Mouse (Mus musculus): Measurements from ENCODE around the gene Acsm2. TPM values are rescaled to one million over a fixed set of nuclear protein-coding genes. Genes with fewer than 3 reads are reported as not detected.

Gene Acsm2
- polyA plus RNA-seq, 1 experiment from 2014 or later = not detected

DNA sequence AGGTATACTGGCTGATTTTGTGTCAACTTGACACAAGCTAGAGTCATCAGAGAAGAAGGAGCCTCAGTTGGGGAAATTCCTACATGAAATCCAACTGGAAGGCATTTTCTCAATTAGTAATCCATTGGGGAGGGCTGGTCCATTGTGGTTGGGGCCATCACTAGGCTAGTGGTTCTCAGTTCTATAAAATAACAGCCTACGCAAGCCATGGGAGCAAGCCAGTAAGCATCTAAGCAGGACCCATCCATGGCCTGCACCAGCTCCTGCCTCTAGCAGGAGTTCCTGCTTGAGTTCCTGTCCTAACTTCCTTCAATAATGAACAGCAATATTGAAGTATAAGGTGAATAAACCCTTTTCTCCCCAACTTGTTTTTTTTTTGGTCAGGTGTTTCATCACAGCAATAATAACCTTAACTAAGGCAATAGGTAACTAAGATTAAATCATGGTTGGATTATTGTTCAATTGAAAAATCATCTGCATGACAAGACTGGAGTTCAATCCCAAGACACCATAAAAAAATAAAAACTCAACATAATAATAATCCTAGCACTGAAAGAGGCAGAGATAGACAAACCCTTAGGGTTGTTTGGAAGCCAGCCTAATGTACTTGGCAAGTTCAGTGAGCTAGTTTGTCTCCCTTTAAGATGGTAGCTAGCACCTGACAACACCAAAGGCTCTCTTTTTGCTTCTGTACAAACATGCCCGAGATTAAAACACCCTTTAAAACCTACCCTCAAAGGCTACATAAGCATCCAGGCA, 47.2 kb downstream of the Acsm2 start:
- Histone ChIP-seq H3K9ac (replicated peaks; ENCODE audit: low read depth, low read length) (no peak overlapping the region), H3K4me1 (ENCODE audit: control insufficient read depth, insufficient read depth, low read length) (no peaks in the 10 kb centered on the region), H3K27me3 (ENCODE audit: control insufficient read depth, insufficient read depth, low read length) (no peaks in the 10 kb centered on the region), H3K27ac (ENCODE audit: low read depth, low read length) (no peak overlapping the region), H3K36me3 (ENCODE audit: control insufficient read depth, insufficient read depth, low read length) (no peaks in the 10 kb centered on the region), H3K4me3 (ENCODE audit: low read depth, low read length) (no peak overlapping the region), H3K9me3 (ENCODE audit: control insufficient read depth, low read length) (no peaks in the 10 kb centered on the region), H3K4me2 (ENCODE audit: low read depth, low read length) (no peak overlapping the region)
- WGBS = 93% methylated on average over 2 of the region's 2 CpGs
- no peak for ATAC-seq (ENCODE audit: low read depth)

DNA sequence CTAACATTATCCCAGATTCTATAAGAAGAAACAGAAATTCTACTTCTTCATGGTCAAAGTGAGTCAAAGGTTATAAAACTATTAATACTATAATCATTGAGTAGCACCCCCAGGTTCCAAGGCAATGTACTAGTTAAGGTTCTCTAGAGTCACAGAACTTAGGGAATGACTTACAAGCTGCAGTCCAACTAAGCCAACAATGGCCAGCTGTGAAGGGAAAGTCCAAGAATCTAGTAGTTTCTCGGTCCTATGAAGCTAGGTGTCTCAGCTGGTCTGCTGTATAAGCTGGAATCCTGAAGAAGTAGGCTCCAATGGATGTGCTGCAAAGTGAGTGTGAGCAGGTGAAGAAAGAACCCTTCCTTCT, 47.8 kb downstream of the Acsm2 start:
- Histone ChIP-seq H3K9ac (replicated peaks; ENCODE audit: low read depth, low read length) (no peak overlapping the region), H3K27ac (ENCODE audit: low read depth, low read length) (no peak overlapping the region), H3K4me1 (ENCODE audit: control insufficient read depth, insufficient read depth, low read length) (no peaks in the 10 kb centered on the region), H3K4me2 (ENCODE audit: low read depth, low read length) (no peak overlapping the region), H3K4me3 (ENCODE audit: low read depth, low read length) (no peak overlapping the region), H3K36me3 (ENCODE audit: control insufficient read depth, insufficient read depth, low read length) (no peaks in the 10 kb centered on the region), H3K27me3 (ENCODE audit: control insufficient read depth, insufficient read depth, low read length) (no peaks in the 10 kb centered on the region), H3K9me3 (ENCODE audit: control insufficient read depth, low read length) (no peaks in the 10 kb centered on the region)
- no peak for ATAC-seq (ENCODE audit: low read depth)
- WGBS = 69% methylated on average over 1 of the region's 1 CpGs

DNA sequence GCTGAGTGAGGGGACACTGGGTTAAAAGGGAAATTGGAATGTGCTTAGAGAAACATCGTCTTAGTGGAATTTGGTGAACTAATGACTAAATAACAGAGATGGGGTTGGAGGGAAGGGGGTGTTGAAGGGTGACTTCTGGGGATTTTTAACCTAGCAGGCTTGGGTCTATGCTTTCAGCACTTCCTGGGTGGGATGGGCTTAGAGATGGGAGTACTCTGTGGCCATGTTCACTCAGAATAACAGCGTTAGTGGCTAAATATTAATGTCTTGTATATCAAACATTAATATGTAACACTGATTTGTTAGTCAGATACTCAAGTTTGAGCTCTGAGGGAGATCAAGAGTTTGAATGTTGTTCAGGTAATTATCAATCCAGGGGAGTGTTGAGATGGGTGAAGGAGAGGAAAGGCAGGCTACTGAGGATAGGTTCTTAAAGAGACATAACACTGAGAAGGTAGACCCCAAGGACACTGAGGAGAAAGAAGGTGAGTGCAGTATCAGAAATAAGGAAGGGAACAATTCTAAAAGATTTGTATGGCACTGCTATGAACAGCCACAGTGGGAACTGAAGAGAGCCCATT, 50.9 kb downstream of the Acsm2 start:
- no peak overlapping the region for H3K4me2 ChIP-seq (ENCODE audit: low read depth, low read length)
- no peak for ATAC-seq (ENCODE audit: low read depth)
- no peak overlapping the region for H3K4me3 ChIP-seq (ENCODE audit: low read depth, low read length)
- no peaks in the 10 kb centered on the region for H3K27me3 ChIP-seq (ENCODE audit: control insufficient read depth, insufficient read depth, low read length)
- H3K9me3 ChIP-seq (ENCODE audit: control insufficient read depth, low read length) = no peaks in the 10 kb centered on the region
- no peaks in the 10 kb centered on the region for H3K4me1 ChIP-seq (ENCODE audit: control insufficient read depth, insufficient read depth, low read length)
- H3K36me3 ChIP-seq (ENCODE audit: control insufficient read depth, insufficient read depth, low read length) = no peaks in the 10 kb centered on the region
- no peak overlapping the region for H3K9ac ChIP-seq (replicated peaks; ENCODE audit: low read depth, low read length)
- WGBS = 90% methylated on average over 2 of the region's 2 CpGs
- no peak overlapping the region for H3K27ac ChIP-seq (ENCODE audit: low read depth, low read length)

DNA sequence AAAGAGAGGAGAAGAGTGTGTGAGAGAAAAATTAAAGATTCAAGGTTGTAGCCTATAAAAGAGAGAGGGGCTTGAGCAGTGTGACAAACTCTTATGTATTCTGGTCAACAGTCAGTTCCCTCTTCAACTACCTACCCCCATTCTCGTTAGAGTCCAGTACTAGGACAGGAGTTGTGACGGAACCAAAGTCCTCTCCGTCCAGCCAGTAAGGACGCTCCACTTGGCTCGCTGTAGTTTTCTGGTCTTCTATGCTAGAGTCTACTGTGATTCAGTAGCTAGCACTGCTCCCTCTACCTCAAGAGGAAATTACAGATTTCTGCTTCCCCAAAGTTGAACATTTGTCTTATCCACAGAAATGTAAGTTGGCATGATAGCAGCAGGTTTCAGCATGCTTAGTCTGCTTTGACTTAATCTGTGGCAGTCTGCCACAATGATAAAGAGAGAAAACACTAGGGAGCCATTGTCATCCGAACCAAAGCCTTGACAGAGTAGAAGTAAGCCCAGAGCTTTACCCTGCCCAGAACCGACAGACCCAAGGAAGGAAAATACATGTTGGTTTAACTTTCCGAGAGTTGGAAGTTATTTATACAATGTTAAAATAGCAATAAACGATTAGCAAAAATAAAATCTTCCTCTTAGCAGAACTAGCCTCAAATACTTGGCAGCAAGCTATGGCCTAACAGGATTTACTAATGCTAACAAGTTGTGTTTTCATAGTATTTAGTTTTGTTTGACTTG, 52.0 kb downstream of the Acsm2 start:
- Histone ChIP-seq H3K4me2 (ENCODE audit: low read depth, low read length) (no peak overlapping the region), H3K27ac (ENCODE audit: low read depth, low read length) (no peak overlapping the region), H3K9ac (replicated peaks; ENCODE audit: low read depth, low read length) (no peak overlapping the region), H3K4me1 (ENCODE audit: control insufficient read depth, insufficient read depth, low read length) (no peaks in the 10 kb centered on the region), H3K27me3 (ENCODE audit: control insufficient read depth, insufficient read depth, low read length) (no peaks in the 10 kb centered on the region), H3K36me3 (ENCODE audit: control insufficient read depth, insufficient read depth, low read length) (no peaks in the 10 kb centered on the region), H3K4me3 (ENCODE audit: low read depth, low read length) (no peak overlapping the region), H3K9me3 (ENCODE audit: control insufficient read depth, low read length) (no peaks in the 10 kb centered on the region)
- ATAC-seq (ENCODE audit: low read depth) = no peak
- 87% methylated on average over 9 of the region's 9 CpGs for WGBS

DNA sequence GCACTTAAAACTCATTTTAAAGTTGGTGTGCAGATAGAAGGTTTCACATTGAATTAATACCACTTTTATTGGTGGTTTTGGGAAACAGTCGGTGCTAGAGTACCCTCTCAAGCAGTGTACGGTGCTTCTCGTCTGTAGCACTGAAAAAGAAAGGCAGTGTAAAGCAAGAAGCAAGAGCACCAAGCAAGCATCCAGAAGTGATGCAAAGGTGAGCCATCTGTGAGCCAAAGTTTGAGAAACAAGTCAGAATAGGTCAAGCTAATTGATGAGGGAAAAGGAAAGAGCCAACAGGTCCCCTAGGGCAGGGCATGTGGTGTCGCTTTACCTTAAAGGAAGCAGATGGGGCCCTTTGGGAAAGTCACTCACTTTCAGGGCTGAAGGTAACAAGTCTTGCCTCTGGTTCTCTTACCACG, 52.5 kb downstream of the Acsm2 start, which contains the start of gene Acsm1:
Acsm1 (plus strand) TSS at position 363 of the 413 bp plus-strand sequence.
- H3K4me2 ChIP-seq (ENCODE audit: low read depth, low read length) = no peak within 1 kb of the TSS
- no peak within 1 kb of the TSS for H3K27ac ChIP-seq (ENCODE audit: low read depth, low read length)
- no peak within 1 kb of the TSS for H3K9ac ChIP-seq (replicated peaks; ENCODE audit: low read depth, low read length)
- ATAC-seq (ENCODE audit: low read depth) = no peak
- no peak within 1 kb of the TSS for H3K4me3 ChIP-seq (ENCODE audit: low read depth, low read length)
- H3K36me3 ChIP-seq (ENCODE audit: control insufficient read depth, insufficient read depth, low read length) = no peaks in the 10 kb centered on the region
- H3K27me3 ChIP-seq (ENCODE audit: control insufficient read depth, insufficient read depth, low read length) = no peaks in the 10 kb centered on the region
- H3K9me3 ChIP-seq (ENCODE audit: control insufficient read depth, low read length) = no peaks in the 10 kb centered on the region
- no peaks in the 10 kb centered on the region for H3K4me1 ChIP-seq (ENCODE audit: control insufficient read depth, insufficient read depth, low read length)
- 89% methylated on average over 5 of the region's 5 CpGs for WGBS

DNA sequence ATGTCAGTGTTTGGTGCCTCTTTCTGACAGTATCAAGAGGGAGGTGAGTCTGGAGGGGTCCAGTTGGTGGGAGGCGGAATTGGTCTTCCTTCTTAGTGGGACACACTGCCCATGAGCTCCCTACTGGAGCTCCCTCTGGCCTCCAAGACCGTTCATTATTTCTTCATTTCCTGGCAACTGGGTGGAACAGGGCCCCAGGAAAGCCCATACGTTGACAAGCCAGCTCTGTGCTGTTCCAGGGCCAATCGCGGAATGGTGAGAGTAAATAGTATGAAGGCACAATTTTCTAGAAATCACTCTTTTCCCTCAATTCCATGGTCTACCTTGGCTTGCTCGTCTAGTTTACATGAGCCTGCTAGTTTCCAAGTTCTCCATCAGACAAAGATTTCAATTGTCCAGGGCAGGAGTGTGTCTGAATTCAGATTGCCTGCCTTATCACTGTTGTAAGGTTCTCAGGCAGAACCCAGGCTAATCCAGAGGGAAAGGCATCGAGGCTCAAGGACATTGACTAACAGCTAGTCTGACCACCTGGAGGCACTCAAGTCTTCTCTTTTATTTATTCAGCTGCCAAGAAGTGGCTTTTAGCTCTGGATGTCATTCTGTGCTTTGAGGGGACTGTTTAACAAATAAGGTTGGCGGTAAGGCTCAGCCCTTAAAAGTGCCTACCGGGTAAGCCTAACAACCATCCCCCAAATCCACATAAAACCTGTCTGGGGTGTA, 53.8 kb downstream of the Acsm2 start:
- Histone ChIP-seq H3K4me3 (ENCODE audit: low read depth, low read length) (no peak overlapping the region), H3K27me3 (ENCODE audit: control insufficient read depth, insufficient read depth, low read length) (no peaks in the 10 kb centered on the region), H3K9me3 (ENCODE audit: control insufficient read depth, low read length) (no peaks in the 10 kb centered on the region), H3K4me2 (ENCODE audit: low read depth, low read length) (no peak overlapping the region), H3K27ac (ENCODE audit: low read depth, low read length) (no peak overlapping the region), H3K9ac (replicated peaks; ENCODE audit: low read depth, low read length) (no peak overlapping the region), H3K36me3 (ENCODE audit: control insufficient read depth, insufficient read depth, low read length) (no peaks in the 10 kb centered on the region), H3K4me1 (ENCODE audit: control insufficient read depth, insufficient read depth, low read length) (no peaks in the 10 kb centered on the region)
- ATAC-seq (ENCODE audit: low read depth) = no peak
- WGBS = 82% methylated on average over 9 of the region's 9 CpGs

DNA sequence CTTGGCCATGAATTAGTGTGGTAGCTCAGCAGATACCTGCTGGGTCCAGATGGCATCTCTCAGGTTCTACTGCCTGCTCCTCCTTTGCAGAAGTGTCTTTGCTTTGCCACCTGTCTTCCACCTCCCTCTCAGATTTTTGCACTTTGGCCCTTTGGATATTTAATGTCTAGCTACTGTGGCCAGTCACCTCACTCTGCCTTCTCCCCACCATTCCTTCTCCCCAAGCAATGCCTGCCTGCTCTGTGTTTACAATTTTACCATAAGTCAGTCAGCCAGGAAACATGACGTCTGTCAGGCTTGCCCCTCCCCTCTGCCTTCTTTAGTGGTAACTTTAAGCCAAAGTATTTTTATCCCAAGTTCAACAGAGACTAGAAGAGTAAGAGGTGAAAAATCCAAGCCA, 62.4 kb downstream of the Acsm2 start:
- ATAC-seq (ENCODE audit: low read depth) = no peak
- Histone ChIP-seq H3K27me3 (ENCODE audit: control insufficient read depth, insufficient read depth, low read length) (no peaks in the 10 kb centered on the region), H3K36me3 (ENCODE audit: control insufficient read depth, insufficient read depth, low read length) (no peaks in the 10 kb centered on the region), H3K27ac (ENCODE audit: low read depth, low read length) (no peak overlapping the region), H3K4me1 (ENCODE audit: control insufficient read depth, insufficient read depth, low read length) (no peaks in the 10 kb centered on the region), H3K4me3 (ENCODE audit: low read depth, low read length) (no peak overlapping the region), H3K4me2 (ENCODE audit: low read depth, low read length) (no peak overlapping the region), H3K9ac (replicated peaks; ENCODE audit: low read depth, low read length) (no peak overlapping the region), H3K9me3 (ENCODE audit: control insufficient read depth, low read length) (no peaks in the 10 kb centered on the region)
- WGBS = 77% methylated on average over 1 of the region's 1 CpGs

DNA sequence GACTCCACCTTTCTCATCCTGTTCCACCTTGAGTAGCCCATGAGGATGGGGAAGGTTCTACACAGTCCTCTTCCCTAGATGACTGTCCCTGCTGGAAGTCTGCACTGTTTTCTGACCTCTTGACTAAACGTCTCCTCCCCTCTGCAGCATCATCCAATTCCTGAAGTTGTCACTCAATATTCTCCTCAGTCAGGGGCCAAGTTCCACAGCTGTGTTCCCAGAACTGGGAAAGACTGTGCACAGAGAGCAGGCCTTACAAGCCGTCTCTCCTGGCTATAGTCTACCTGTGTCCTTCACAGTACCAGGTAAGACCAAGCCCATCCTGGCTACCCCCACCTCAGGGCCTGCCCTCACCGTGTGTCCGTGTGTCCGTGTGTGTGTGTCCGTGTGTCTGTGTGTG, 63.5 kb downstream of the Acsm2 start:
- no peaks in the 10 kb centered on the region for H3K36me3 ChIP-seq (ENCODE audit: control insufficient read depth, insufficient read depth, low read length)
- no peak for ATAC-seq (ENCODE audit: low read depth)
- no peak overlapping the region for H3K4me2 ChIP-seq (ENCODE audit: low read depth, low read length)
- H3K27ac ChIP-seq (ENCODE audit: low read depth, low read length) = no peak overlapping the region
- no peaks in the 10 kb centered on the region for H3K27me3 ChIP-seq (ENCODE audit: control insufficient read depth, insufficient read depth, low read length)
- H3K4me3 ChIP-seq (ENCODE audit: low read depth, low read length) = no peak overlapping the region
- no peaks in the 10 kb centered on the region for H3K9me3 ChIP-seq (ENCODE audit: control insufficient read depth, low read length)
- no peak overlapping the region for H3K9ac ChIP-seq (replicated peaks; ENCODE audit: low read depth, low read length)
- WGBS = 88% methylated on average over 6 of the region's 6 CpGs
- H3K4me1 ChIP-seq (ENCODE audit: control insufficient read depth, insufficient read depth, low read length) = no peaks in the 10 kb centered on the region
